ENCODE assay signal across 8 mouse cellular contexts in the genomic region with DNA sequence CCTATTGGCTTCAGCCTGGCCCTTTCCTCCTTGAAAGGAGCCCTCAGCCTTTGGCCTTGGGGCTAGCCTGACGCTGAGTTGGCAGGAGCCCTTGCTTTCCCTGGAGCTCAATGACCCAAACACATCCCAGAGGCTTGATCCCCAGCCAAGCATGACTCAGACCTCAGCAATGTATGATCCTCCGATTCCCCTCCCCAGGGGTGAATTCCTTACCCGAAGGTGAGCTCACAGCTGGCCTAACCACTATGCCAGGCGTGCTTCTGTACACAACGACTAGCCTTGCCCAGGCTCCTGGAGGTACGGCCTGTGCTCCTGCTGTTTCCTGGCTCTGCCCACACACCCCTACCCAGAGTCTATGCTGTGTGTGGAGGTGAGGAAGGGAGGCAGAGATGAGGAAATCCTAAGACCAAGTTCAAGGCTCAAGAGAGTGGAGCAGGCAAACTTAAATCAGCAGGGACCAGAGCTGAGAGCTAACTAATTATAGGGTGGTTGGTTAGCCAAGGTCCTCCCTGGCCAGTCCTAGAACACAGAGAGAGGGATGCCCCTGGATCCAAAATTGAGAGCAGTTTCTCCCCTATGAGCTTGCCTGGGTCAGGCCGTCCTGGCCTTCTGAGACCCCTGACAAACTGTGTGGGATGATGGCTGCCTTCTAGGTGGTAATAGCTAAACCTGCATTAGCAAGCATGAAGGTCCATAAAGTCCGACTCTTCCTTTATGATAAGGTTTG.
DNase-seq lines count a peak whose midpoint lies in the region; ATAC-seq and TF ChIP-seq lines count a peak whose summit lies in the region.

No protein-coding gene starts in this region.

- no peak for TF ChIP-seq POLR2A in kidney, adult 2 months (IDR thresholded peaks at IDR 0.05; ENCODE audit: low read depth, low read length)

- no peaks in the 10 kb centered on the region for H3K9me3 ChIP-seq in liver, embryonic 11.5 days (ENCODE audit: control insufficient read depth, low read length)

- H3K27me3 ChIP-seq in liver, embryonic 11.5 days (replicated peaks; ENCODE audit: control insufficient read depth, insufficient read depth, low read length): no peaks in the 10 kb centered on the region
- no peaks in the 10 kb centered on the region for H3K27me3 ChIP-seq in kidney, adult 2 months (replicated peaks; ENCODE audit: control insufficient read depth, insufficient read depth, low read length)

- peak; percentile 10 for DNase-seq in liver
- no peak for DNase-seq in liver, embryonic 11.5 days (ENCODE audit: low spot score)
- peak; percentile 62 to 84 for DNase-seq in gastrocnemius, postnatal 36 days
- DNase-seq in kidney, adult 2 months: peak; percentile 98
- peak; percentile 96 for DNase-seq in lung, postnatal 36 days
- DNase-seq in cerebellum, postnatal 4 days (ENCODE audit: low spot score in 2 of 2): no peak
- no peak for DNase-seq in neural tube, embryonic 10.5 days (ENCODE audit: extremely low spot score, low spot score)
- DNase-seq in right cerebral cortex, postnatal 10 days (ENCODE audit: low spot score in 2 of 2): no peak

- intact Hi-C loops in gastrocnemius, postnatal 36 days (cut with DNase I): no loop called here

- H3K4me3 ChIP-seq in liver, embryonic 11.5 days (ENCODE audit: low read depth, low read length): no peak overlapping the region
- H3K4me3 ChIP-seq in kidney, adult 2 months (ENCODE audit: insufficient read depth, low read depth, low read length): no peak overlapping the region

- no peak overlapping the region for H3K9ac ChIP-seq in liver, embryonic 11.5 days (ENCODE audit: low read depth, low read length)

- H3K27ac ChIP-seq in liver, embryonic 11.5 days (ENCODE audit: low read depth, low read length): no peak overlapping the region
- peak overlapping the region; percentile 27 for H3K27ac ChIP-seq in kidney, adult 2 months (ENCODE audit: insufficient read depth, low read depth, low read length)

- no peak overlapping the region for H3K4me2 ChIP-seq in liver, embryonic 11.5 days

- H3K36me3 ChIP-seq in liver, embryonic 11.5 days (ENCODE audit: control insufficient read depth, insufficient read depth, low read length): no peaks in the 10 kb centered on the region
- H3K36me3 ChIP-seq in kidney, adult 2 months (ENCODE audit: control insufficient read depth, insufficient read depth, low read length): no peaks in the 10 kb centered on the region

- H3K4me1 ChIP-seq in liver, embryonic 11.5 days (replicated peaks; ENCODE audit: control insufficient read depth, insufficient read depth, low read length): no peaks in the 10 kb centered on the region
- H3K4me1 ChIP-seq in kidney, adult 2 months (ENCODE audit: control insufficient read depth, insufficient read depth, low read length): peaks cover 13% of the 10 kb centered on the region

- no peak for TF ChIP-seq CTCF in kidney, adult 2 months (conservative IDR thresholded peaks at IDR 0.05; ENCODE audit: insufficient read depth, insufficient read length, low read depth, low read length)

- no peak for ATAC-seq in liver, embryonic 11.5 days (replicated peaks; ENCODE audit: low FRiP score)

- WGBS in liver, embryonic 11.5 days: 58% methylated on average over 8 of the region's 8 CpGs
- WGBS in kidney, adult 2 months: 27% methylated on average over 8 of the region's 8 CpGs

Comparison
In these comparisons a context has a peak if more than half of its experiments do, and no peak if none do; other contexts are left out.
1. DNase-seq: peak in liver (single experiment), gastrocnemius, postnatal 36 days (2 of 2), kidney, adult 2 months (single experiment) and lung, postnatal 36 days (single experiment); none in liver, embryonic 11.5 days (single experiment), cerebellum, postnatal 4 days (0 of 2), neural tube, embryonic 10.5 days (single experiment) and right cerebral cortex, postnatal 10 days (0 of 2).